Mouse (Mus musculus) retina, postnatal 1 day (tissue): Measurements from ENCODE around the gene Olfr1410.
A peak's percentile ranks its signal among the peaks of the same experiment; 100 is the strongest.

Experiments used
- DNase-seq: peaks from one replicate; pipeline ENCODE4 v3.0.0-alpha.2; 2012

Olfr1410 gene

GRCm38 (mm10) chr1:92641514-92642272, 36.1 kb downstream of the Olfr1410 start, which contains the start of gene Cops9:
Gene Cops9, minus strand, starts transcription at chr1:92641985.
- DNase-seq: peak; percentile 97

DNA sequence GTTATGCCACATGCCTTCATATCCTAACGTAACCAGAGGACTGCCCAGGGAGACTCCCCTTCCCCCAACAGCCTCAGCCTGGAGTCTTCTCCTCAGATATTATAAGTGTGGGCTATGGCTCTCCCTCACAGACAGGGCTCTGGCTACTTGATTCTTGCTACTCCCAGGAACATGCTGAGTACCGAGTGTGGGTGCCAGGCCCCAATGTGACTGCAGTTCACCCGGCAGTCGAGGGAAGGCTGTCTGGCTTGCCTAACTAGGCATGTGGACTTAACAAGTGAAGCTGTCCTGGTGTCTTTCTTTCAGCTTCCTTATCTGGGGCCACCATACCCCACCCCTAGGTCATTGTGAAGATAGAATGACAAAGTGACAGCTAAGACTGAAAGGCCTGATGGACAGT, 38.1 kb downstream of the Olfr1410 start:
- DNase-seq: no peak

DNA sequence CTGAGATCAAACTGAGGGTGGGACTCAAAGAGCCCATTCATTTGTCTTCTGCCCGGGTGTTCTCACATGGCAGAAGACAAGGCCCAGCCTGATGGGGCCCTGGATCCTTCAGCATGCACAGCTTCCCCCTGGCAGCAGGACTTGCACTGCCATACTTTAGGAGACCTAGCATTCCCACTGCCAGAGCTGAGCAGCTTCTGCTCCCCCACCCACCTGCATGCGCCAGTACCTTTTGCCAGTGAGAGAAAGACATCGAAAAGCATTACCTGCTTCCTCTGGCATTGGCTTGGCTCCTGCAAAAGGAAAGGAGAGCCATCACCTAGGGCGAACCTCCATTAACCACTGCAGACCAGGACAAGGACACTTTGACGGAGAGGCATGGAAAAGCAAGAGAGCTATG, 39.3 kb downstream of the Olfr1410 start:
- no peak for DNase-seq

GRCm38 (mm10) chr1:92646111-92646510, 40.5 kb downstream of the Olfr1410 start:
- DNase-seq: no peak

- no peak for DNase-seq
These were observed 41.0 kb downstream of the Olfr1410 start for GRCm38 (mm10) chr1:92646601-92647000.

- DNase-seq: no peak
These were observed 41.4 kb downstream of the Olfr1410 start for GRCm38 (mm10) chr1:92647026-92647425.

DNA sequence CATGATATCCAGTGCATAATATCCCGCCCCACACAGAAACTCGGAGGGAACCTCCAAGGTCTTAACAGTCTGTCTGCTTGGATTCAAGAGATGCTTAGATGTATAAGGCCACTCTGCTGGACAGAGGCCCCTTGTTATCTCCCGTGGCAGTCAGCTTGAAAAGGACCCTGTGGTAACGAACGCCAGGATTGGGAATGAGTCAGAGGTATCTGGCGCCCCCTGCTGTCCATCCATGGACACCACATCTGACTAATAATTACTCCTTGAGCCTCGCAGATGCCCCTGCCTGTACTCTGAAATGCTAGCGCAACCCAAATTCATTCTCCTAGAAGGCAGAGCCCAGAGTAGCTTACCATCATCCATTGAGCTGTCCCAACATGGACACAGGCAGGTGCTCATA, 42.2 kb downstream of the Olfr1410 start:
- DNase-seq: peak; percentile 89

GRCm38 (mm10) chr1:92648197-92648596, 42.6 kb downstream of the Olfr1410 start:
- no peak for DNase-seq

DNA sequence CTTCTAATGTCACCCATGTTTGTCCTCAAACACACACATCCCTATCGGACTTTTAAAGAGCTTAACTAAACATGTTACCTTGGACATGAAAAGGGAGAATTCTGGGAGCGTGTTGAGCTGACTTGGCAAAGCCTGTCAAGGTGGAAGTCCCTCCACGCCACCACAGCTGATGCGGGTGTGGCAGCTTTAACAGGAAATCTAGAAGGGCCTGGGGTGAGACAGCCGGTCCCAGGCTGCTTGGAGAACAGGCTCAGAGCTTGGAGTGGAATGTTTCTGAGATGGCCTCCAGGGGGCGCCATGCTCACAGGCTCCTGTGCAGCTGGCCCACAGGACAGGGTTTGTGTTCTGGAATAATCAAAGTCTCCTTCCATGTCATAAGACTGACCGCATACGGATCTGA, 43.1 kb downstream of the Olfr1410 start, which contains the start of gene Otos:
Gene Otos (minus strand): TSS at position 169 of the 400 bp plus-strand sequence.
- DNase-seq: peak; percentile 82

- no peak for DNase-seq
These were observed 45.9 kb downstream of the Olfr1410 start for GRCm38 (mm10) chr1:92651467-92651866.

GRCm38 (mm10) chr1:92653179-92653578, 47.6 kb downstream of the Olfr1410 start:
- DNase-seq: no peak

DNA sequence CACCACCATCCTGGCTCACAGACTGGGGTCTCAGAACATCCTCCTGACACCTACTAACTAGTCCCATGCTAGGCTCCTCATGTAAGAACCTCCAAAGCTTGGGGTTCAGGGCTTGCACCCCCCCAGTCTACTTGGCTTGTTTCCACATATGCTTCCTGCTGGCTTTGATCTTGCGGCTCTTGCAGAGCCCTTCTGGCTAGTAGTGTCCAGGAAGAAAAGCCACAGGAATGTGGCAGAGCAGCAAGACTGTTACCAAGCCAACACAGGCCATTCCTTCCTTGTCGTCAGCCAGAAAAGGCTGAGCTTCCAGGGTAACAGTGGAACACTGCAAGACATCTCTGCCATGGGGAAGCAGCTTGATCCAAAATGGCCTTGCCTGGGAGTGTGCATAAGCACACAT, 49.1 kb downstream of the Olfr1410 start:
- DNase-seq: no peak

- no peak for DNase-seq
These were observed 51.6 kb downstream of the Olfr1410 start for GRCm38 (mm10) chr1:92657025-92657820.

DNA sequence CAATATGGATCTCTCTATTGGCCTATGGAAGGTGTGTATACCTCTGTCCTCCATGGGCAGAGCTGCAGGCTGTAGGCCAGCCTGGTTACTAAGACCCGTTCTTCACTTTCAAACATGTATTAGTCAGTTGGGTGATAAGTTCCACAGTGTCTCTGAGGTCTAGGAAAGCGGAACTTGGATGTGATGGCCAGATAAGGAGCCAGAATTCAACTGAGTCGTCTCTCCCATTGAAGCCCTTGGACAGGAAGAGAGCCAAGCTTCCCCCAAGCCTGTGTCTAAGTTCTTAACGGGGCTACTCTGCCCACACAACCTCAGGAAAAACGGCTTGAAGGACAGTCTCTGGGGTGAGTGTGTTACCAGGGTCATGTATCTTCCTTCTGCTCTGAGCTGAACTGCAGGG, 53.8 kb downstream of the Olfr1410 start:
- no peak for DNase-seq
